Mouse (Mus musculus) embryonic facial prominence, embryonic 13.5 days (tissue): Measurements from ENCODE around the gene Atf4. TPM values are rescaled to one million over a fixed set of nuclear protein-coding genes. Genes with fewer than 3 reads are reported as not detected.

ENCODE experiments used
- ATAC-seq: fragments of 200-750 bp; cut with Nextera tagmentation; 2 replicates; pipeline ENCODE4 v1.8.0; 2017; ENCODE audit warnings: low read depth; ENCODE audit not compliant: insufficient number of reproducible peaks, insufficient read depth, low FRiP score, low TSS enrichment
- H3K27ac ChIP-seq: fragments of 300-500 bp; sonication (generic); 2 replicates; pipeline ENCODE4 v1.5.1; 2015; ENCODE audit warnings: moderate library complexity, mild to moderate bottlenecking, inconsistent platforms
- H3K27me3 ChIP-seq: fragments of 300-500 bp; sonication (generic); 2 replicates; pipeline ENCODE4 v1.6.1; 2015; ENCODE audit warnings: mild to moderate bottlenecking, inconsistent platforms
- H3K36me3 ChIP-seq: fragments of 300-500 bp; sonication (generic); 2 replicates; pipeline ENCODE4 v1.6.1; 2015; ENCODE audit warnings: mild to moderate bottlenecking, inconsistent platforms
- H3K4me1 ChIP-seq: fragments of 300-500 bp; sonication (generic); 2 replicates; pipeline ENCODE4 v1.6.1; 2015; ENCODE audit warnings: inconsistent platforms
- H3K4me2 ChIP-seq: fragments of 300-500 bp; sonication (generic); 2 replicates; pipeline ENCODE4 v1.6.1; 2015; ENCODE audit warnings: moderate library complexity, mild to moderate bottlenecking, inconsistent platforms
- H3K4me3 ChIP-seq: fragments of 300-500 bp; sonication (generic); 2 replicates; pipeline ENCODE4 v1.5.1; 2015; ENCODE audit warnings: mild to moderate bottlenecking, inconsistent platforms
- H3K9ac ChIP-seq: fragments of 300-500 bp; sonication (generic); 2 replicates; pipeline ENCODE4 v1.6.1; 2015; ENCODE audit warnings: mild to moderate bottlenecking, inconsistent platforms
- H3K9me3 ChIP-seq: fragments of 300-500 bp; sonication (generic); 2 replicates; pipeline ENCODE4 v1.6.1; 2016; ENCODE audit warnings: inconsistent platforms
- WGBS: fragments of 180-500 bp; shearing (Covaris S2); methylation state at CpG from one replicate; pipeline ENCODE4 v1.1.7; 2015; ENCODE audit warnings: mixed read lengths; 5-methylcytosine and 5-hydroxymethylcytosine counted together
- polyA plus RNA-seq: library from polyadenylated mRNA; unstranded; fragments of >200 nt; fragmentation: Nextera tagmentation; extraction: Ambion mirVana; gene quantifications from 2 replicates; pipeline ENCODE4 v1.2.1, GENCODE M21; 2015

The Atf4 gene
- polyA plus RNA-seq, 1 experiment from 2014 or later, result 123 TPM

DNA sequence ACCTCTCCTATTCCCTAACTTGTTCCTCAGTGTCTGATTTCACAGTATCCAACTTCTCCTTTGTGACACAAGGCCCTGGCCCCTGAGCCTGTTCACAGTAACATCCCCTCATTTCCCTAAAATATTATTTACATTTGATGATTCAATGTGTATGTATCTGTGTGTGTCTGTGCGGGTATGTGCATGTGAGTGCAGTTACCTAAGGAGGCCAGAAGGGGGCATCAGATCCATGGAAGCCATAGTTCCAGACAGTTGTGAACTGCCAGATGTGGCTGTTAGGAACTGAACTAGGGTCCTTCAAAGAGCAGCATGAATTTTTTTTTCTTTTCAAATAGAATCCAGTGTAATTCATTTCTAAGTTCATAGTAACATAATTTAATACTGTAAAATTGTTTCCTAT lies 42.2 kb downstream of the Atf4 start:
- Histone ChIP-seq H3K4me1 (no peaks in the 10 kb centered on the region), H3K27me3 (peaks cover 3% of the 10 kb centered on the region), H3K36me3 (no peaks in the 10 kb centered on the region), H3K4me3 (no peak overlapping the region), H3K9me3 (peaks cover 5% of the 10 kb centered on the region; the same call in 1 of the 2 replicates), H3K27ac (no peak overlapping the region), H3K9ac (no peak overlapping the region), H3K4me2 (no peak overlapping the region)
- WGBS, result 100% methylated on average over 1 of the region's 1 CpGs
- ATAC-seq, result no peak

DNA sequence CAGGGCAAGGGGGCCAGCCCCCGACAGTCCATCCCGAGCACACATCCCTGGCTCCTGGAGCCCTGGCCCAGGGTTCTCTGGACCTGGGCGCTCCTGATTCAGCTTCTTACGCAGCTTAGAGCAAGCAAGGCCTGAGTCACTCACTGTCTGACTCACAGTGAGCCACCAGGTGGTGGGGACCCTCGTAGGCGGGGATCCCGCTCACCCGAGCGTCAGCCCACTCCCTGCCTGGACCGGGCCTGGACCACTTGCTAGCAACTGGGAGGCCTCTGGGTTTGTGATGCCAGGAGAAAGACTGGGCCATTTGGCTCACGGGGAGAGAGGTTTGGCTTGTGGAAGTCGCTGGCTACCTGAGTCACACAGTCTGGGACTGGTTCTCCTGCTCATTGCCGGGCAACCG lies 48.8 kb downstream of the Atf4 start:
- Histone ChIP-seq H3K4me3 (no peak overlapping the region), H3K9me3 (no peaks in the 10 kb centered on the region), H3K27me3 (peaks cover 7% of the 10 kb centered on the region; the same call in 1 of the 2 replicates), H3K36me3 (no peaks in the 10 kb centered on the region), H3K9ac (no peak overlapping the region), H3K4me1 (no peaks in the 10 kb centered on the region), H3K4me2 (no peak overlapping the region), H3K27ac (no peak overlapping the region)
- ATAC-seq, result no peak
- WGBS, result 78% methylated on average over 14 of the region's 14 CpGs

- Histone ChIP-seq H3K4me3 (no peak overlapping the region), H3K4me2 (no peak overlapping the region), H3K27ac (no peak overlapping the region), H3K9ac (no peak overlapping the region), H3K4me1 (no peaks in the 10 kb centered on the region), H3K27me3 (peaks cover 7% of the 10 kb centered on the region; the same call in 1 of the 2 replicates), H3K36me3 (no peaks in the 10 kb centered on the region), H3K9me3 (no peaks in the 10 kb centered on the region)
- no peak for ATAC-seq
- 83% methylated on average over 12 of the region's 12 CpGs for WGBS
These were observed 49.2 kb downstream of the Atf4 start for GRCm38 (mm10) chr15:80304188-80304587.

- H3K9me3 ChIP-seq, result no peaks in the 10 kb centered on the region
- H3K27ac ChIP-seq, result no peak overlapping the region
- H3K36me3 ChIP-seq, result no peaks in the 10 kb centered on the region
- 42% methylated on average over 8 of the region's 8 CpGs for WGBS
- H3K4me3 ChIP-seq, result no peak overlapping the region
- H3K4me1 ChIP-seq, result no peaks in the 10 kb centered on the region
- ATAC-seq, result no peak
- no peak overlapping the region for H3K4me2 ChIP-seq
- H3K27me3 ChIP-seq, result peaks cover 7% of the 10 kb centered on the region; the same call in 1 of the 2 replicates
- H3K9ac ChIP-seq, result no peak overlapping the region
These were observed 51.2 kb downstream of the Atf4 start for GRCm38 (mm10) chr15:80306146-80306545.

Other genes starting within 250 kb of the Atf4 start
- gene Pdgfb, start 240.2 kb upstream of the Atf4 start, polyA plus RNA-seq, result 2.2 and 2.9 TPM in 2 replicates
- gene Syngr1, start 163.8 kb upstream of the Atf4 start, polyA plus RNA-seq, result 7.0 and 8.7 TPM in 2 replicates
- gene Rpl3, start 163.3 kb upstream of the Atf4 start, polyA plus RNA-seq, result 1,097 and 1,210 TPM in 2 replicates
- 47.7 and 48.0 TPM in 2 replicates for gene Tab1, start 122.1 kb upstream of the Atf4 start, polyA plus RNA-seq
- gene Mgat3, start 81.5 kb upstream of the Atf4 start, polyA plus RNA-seq, result 7.7 and 8.3 TPM in 2 replicates
- 31.5 and 34.4 TPM in 2 replicates for gene Mief1, start 21.2 kb upstream of the Atf4 start, polyA plus RNA-seq
- gene AC140267.1, start 19.3 kb upstream of the Atf4 start, polyA plus RNA-seq, result not detected in 2 replicates
- gene Rps19bp1, start 9.1 kb downstream of the Atf4 start, polyA plus RNA-seq, result 67.0 and 67.3 TPM in 2 replicates
- gene Cacna1i, start 32.1 kb downstream of the Atf4 start, polyA plus RNA-seq, result not detected in 2 replicates